Mouse (Mus musculus) kidney, adult 2 months (tissue): Measurements from ENCODE around the gene Ms4a1.

Experiments used
- CTCF ChIP-seq: fragments of 200-500 bp; conservative IDR thresholded peaks from 2 replicates; pipeline ENCODE4 v1.5.1; 2011; ENCODE audit warnings: low read depth, mild to moderate bottlenecking, control low read depth, low read length, moderate library complexity, mixed read lengths; ENCODE audit not compliant: insufficient read depth, insufficient read length
- POLR2A ChIP-seq: fragments of 200-500 bp; IDR thresholded peaks from one replicate; pipeline ENCODE4 v1.6.1; 2011; ENCODE audit warnings: low read depth, low read length, control low read depth

- TF ChIP-seq CTCF (no peak), POLR2A (no peak)
These were observed 1.3 kb downstream of the Ms4a1 start for GRCm38 (mm10) chr19:11264602-11265185.
